Mouse (Mus musculus): ENCODE results near the gene Psmd9. TPM values are rescaled to one million over a fixed set of nuclear protein-coding genes. Genes with fewer than 3 reads are reported as not detected.

Gene Psmd9
- total RNA-seq (2014; rRNA removed) = 37.4 and 39.5 TPM in 2 replicates
- polyA plus RNA-seq (2015; fragmentation: Nextera tagmentation; extraction: Ambion mirVana) = 72.3 and 79.4 TPM in 2 replicates

- Histone ChIP-seq H3K4me2 (ENCODE audit: low read depth) (no peak within 1 kb of the TSS), H3K36me3 (ENCODE audit: insufficient read depth) (peaks cover 26% of the 10 kb centered on the region), H3K9ac (no peak within 1 kb of the TSS), H3K27me3 (ENCODE audit: insufficient read depth, low read length) (no peaks in the 10 kb centered on the region), H3K4me3 (ENCODE audit: low read depth, low read length) (no peak within 1 kb of the TSS), H3K27ac (ENCODE audit: low read depth, low read length) (no peak within 1 kb of the TSS), H3K9me3 (ENCODE audit: low read length) (no peaks in the 10 kb centered on the region), H3K4me1 (ENCODE audit: insufficient read depth) (no peaks in the 10 kb centered on the region)
- no peak for TF ChIP-seq CTCF (IDR thresholded peaks at IDR 0.05; ENCODE audit: low read depth)
- 74% methylated on average over 5 of the region's 5 CpGs for WGBS
- ATAC-seq (no peak), DNase-seq (no peak)
Observed at GRCm38 (mm10) chr5:123169284-123169683, at the start of gene Psmd9. Gene Psmd9, plus strand, starts transcription at chr5:123169413.

- Histone ChIP-seq H3K9me3 (ENCODE audit: low read length) (no peaks in the 10 kb centered on the region), H3K27ac (ENCODE audit: low read depth, low read length) (no peak overlapping the region), H3K4me1 (ENCODE audit: insufficient read depth) (no peaks in the 10 kb centered on the region), H3K4me3 (ENCODE audit: low read depth, low read length) (no peak overlapping the region), H3K9ac (no peak overlapping the region), H3K27me3 (ENCODE audit: insufficient read depth, low read length) (no peaks in the 10 kb centered on the region), H3K4me2 (ENCODE audit: low read depth) (no peak overlapping the region), H3K36me3 (ENCODE audit: insufficient read depth) (peaks cover 29% of the 10 kb centered on the region)
- TF ChIP-seq CTCF (IDR thresholded peaks at IDR 0.05; ENCODE audit: low read depth) = no peak
- 56% methylated on average over 7 of the region's 7 CpGs for WGBS
- ATAC-seq (no peak), DNase-seq (no peak)
Observed at GRCm38 (mm10) chr5:123120624-123121215, 48.5 kb upstream of the Psmd9 start.

- H3K4me2 ChIP-seq (ENCODE audit: low read depth) = no peak overlapping the region
- H3K4me1 ChIP-seq (ENCODE audit: insufficient read depth) = no peaks in the 10 kb centered on the region
- no peak overlapping the region for H3K9ac ChIP-seq
- DNase-seq (no peak), ATAC-seq (no peak)
- no peaks in the 10 kb centered on the region for H3K9me3 ChIP-seq (ENCODE audit: low read length)
- TF ChIP-seq CTCF (IDR thresholded peaks at IDR 0.05; ENCODE audit: low read depth) = peak; percentile 53
- H3K4me3 ChIP-seq (ENCODE audit: low read depth, low read length) = no peak overlapping the region
- 84% methylated on average over 4 of the region's 4 CpGs for WGBS
- H3K36me3 ChIP-seq (ENCODE audit: insufficient read depth) = peaks cover 35% of the 10 kb centered on the region
- H3K27me3 ChIP-seq (ENCODE audit: insufficient read depth, low read length) = no peaks in the 10 kb centered on the region
- H3K27ac ChIP-seq (ENCODE audit: low read depth, low read length) = no peak overlapping the region
Observed at GRCm38 (mm10) chr5:123122181-123122580, 47.0 kb upstream of the Psmd9 start.

GRCm38 (mm10) chr5:123125105-123125504, 44.1 kb upstream of the Psmd9 start:
- Histone ChIP-seq H3K4me3 (ENCODE audit: low read depth, low read length) (no peak overlapping the region), H3K27ac (ENCODE audit: low read depth, low read length) (no peak overlapping the region), H3K9me3 (ENCODE audit: low read length) (no peaks in the 10 kb centered on the region), H3K36me3 (ENCODE audit: insufficient read depth) (peaks cover 34% of the 10 kb centered on the region), H3K4me2 (ENCODE audit: low read depth) (no peak overlapping the region), H3K27me3 (ENCODE audit: insufficient read depth, low read length) (no peaks in the 10 kb centered on the region), H3K9ac (no peak overlapping the region), H3K4me1 (ENCODE audit: insufficient read depth) (no peaks in the 10 kb centered on the region)
- DNase-seq = no peak
- ATAC-seq = no peak
- 87% methylated on average over 6 of the region's 6 CpGs for WGBS
- no peak for TF ChIP-seq CTCF (IDR thresholded peaks at IDR 0.05; ENCODE audit: low read depth)

GRCm38 (mm10) chr5:123125638-123126406, 43.4 kb upstream of the Psmd9 start:
- ATAC-seq (no peak), DNase-seq (no peak)
- no peak overlapping the region for H3K4me3 ChIP-seq (ENCODE audit: low read depth, low read length)
- no peaks in the 10 kb centered on the region for H3K27me3 ChIP-seq (ENCODE audit: insufficient read depth, low read length)
- TF ChIP-seq CTCF (IDR thresholded peaks at IDR 0.05; ENCODE audit: low read depth) = no peak
- H3K36me3 ChIP-seq (ENCODE audit: insufficient read depth) = peaks cover 34% of the 10 kb centered on the region
- H3K27ac ChIP-seq (ENCODE audit: low read depth, low read length) = no peak overlapping the region
- H3K9ac ChIP-seq = no peak overlapping the region
- no peak overlapping the region for H3K4me2 ChIP-seq (ENCODE audit: low read depth)
- no peaks in the 10 kb centered on the region for H3K4me1 ChIP-seq (ENCODE audit: insufficient read depth)
- 86% methylated on average over 18 of the region's 18 CpGs for WGBS
- no peaks in the 10 kb centered on the region for H3K9me3 ChIP-seq (ENCODE audit: low read length)

GRCm38 (mm10) chr5:123127031-123127430, 42.2 kb upstream of the Psmd9 start:
- Histone ChIP-seq H3K4me2 (ENCODE audit: low read depth) (no peak overlapping the region), H3K27me3 (ENCODE audit: insufficient read depth, low read length) (no peaks in the 10 kb centered on the region), H3K4me3 (ENCODE audit: low read depth, low read length) (no peak overlapping the region), H3K36me3 (ENCODE audit: insufficient read depth) (peaks cover 34% of the 10 kb centered on the region), H3K27ac (ENCODE audit: low read depth, low read length) (no peak overlapping the region), H3K4me1 (ENCODE audit: insufficient read depth) (peaks cover 4% of the 10 kb centered on the region; the same call in 1 of the 2 replicates), H3K9ac (no peak overlapping the region), H3K9me3 (ENCODE audit: low read length) (no peaks in the 10 kb centered on the region)
- no peak for TF ChIP-seq CTCF (IDR thresholded peaks at IDR 0.05; ENCODE audit: low read depth)
- no peak for ATAC-seq
- DNase-seq = no peak
- 73% methylated on average over 6 of the region's 6 CpGs for WGBS
